Comparison of ENCODE assay signal across 19 mouse cellular contexts in the genomic region with DNA sequence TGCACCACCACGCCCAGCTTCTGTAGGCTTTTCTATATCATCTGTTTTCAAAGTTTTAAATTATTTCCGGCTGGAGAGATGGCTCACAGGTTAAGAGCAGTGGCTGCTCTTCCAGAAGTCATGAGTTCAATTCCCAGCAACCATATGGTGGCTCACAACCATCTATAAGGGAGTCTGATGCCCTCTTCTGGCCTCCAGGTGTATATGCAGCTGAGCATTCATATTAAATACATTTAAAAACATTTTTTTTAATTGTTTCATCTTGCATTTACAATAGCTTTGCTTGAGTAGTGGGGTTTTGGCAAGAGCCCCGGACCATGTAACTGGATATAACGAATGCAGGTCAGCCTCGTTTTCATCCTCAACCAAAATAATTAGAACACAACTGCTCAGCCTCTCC. TPM values are rescaled to one million over a fixed set of nuclear protein-coding genes. Genes with fewer than 3 reads are reported as not detected.
DNase-seq lines count a peak whose midpoint lies in the region; ATAC-seq and TF ChIP-seq lines count a peak whose summit lies in the region.
"Had no signal": no experiment of that assay in that cellular context is flagged by ENCODE, and none has a peak within 500 bp of the region (broad histone marks: within the 10 kb centered on the region; RNA-seq: fewer than 3 reads in every experiment).

No protein-coding gene starts in this region.

- H3K27me3 ChIP-seq in kidney, adult 2 months (replicated peaks; ENCODE audit: control insufficient read depth, insufficient read depth, low read length): no peaks in the 10 kb centered on the region
- H3K27me3 ChIP-seq in midbrain, embryonic 11.5 days (ENCODE audit: control insufficient read depth, insufficient read depth, low read length): no peaks in the 10 kb centered on the region
- no peaks in the 10 kb centered on the region for H3K27me3 ChIP-seq in midbrain, embryonic 16.5 days (ENCODE audit: control insufficient read depth, insufficient read depth, low read depth, low read length)
- H3K27me3 ChIP-seq in MEL (ENCODE audit: control insufficient read depth in 1 of 2, insufficient read depth in 2 of 2, low read length in 2 of 2): no peaks in the 10 kb centered on the region
- no peaks in the 10 kb centered on the region; the same call in 1 of the 2 replicates for H3K27me3 ChIP-seq in splenic B cell, adult 2 months (ENCODE audit: control insufficient read depth, insufficient read depth, low read length, poor library complexity, severe bottlenecking)
- H3K27me3 ChIP-seq: intestine, embryonic 15.5 days; lung, embryonic 15.5 days; neural tube, embryonic 15.5 days; stomach, embryonic 15.5 days had no signal

- no peaks in the 10 kb centered on the region for H3K9me3 ChIP-seq in midbrain, embryonic 11.5 days (ENCODE audit: control insufficient read depth, low read length)
- no peaks in the 10 kb centered on the region for H3K9me3 ChIP-seq in midbrain, embryonic 16.5 days (replicated peaks; ENCODE audit: control insufficient read depth, low read length, poor library complexity, severe bottlenecking)
- no peaks in the 10 kb centered on the region for H3K9me3 ChIP-seq in MEL (replicated peaks; ENCODE audit: insufficient read depth, low read length)
- H3K9me3 ChIP-seq: heart, embryonic 10.5 days; intestine, embryonic 15.5 days; limb, embryonic 10.5 days; lung, embryonic 15.5 days; neural tube, embryonic 15.5 days; stomach, embryonic 15.5 days had no signal

- 97% methylated on average over 5 of the region's 5 CpGs for WGBS in kidney, adult 2 months
- WGBS in midbrain, embryonic 11.5 days: 96% methylated on average over 5 of the region's 5 CpGs
- 97% methylated on average over 5 of the region's 5 CpGs for WGBS in midbrain, embryonic 16.5 days

- no peak overlapping the region for H3K9ac ChIP-seq in midbrain, embryonic 11.5 days (ENCODE audit: low read length)
- H3K9ac ChIP-seq in midbrain, embryonic 16.5 days (ENCODE audit: low read depth, low read length): no peak overlapping the region
- H3K9ac ChIP-seq in MEL (ENCODE audit: control insufficient read depth, low read depth, low read length, poor library complexity, severe bottlenecking): no peak overlapping the region
- H3K9ac ChIP-seq: intestine, embryonic 15.5 days; lung, embryonic 15.5 days; neural tube, embryonic 15.5 days; stomach, embryonic 15.5 days had no signal

- DNase-seq in kidney, adult 2 months: no peak
- DNase-seq in kidney, adult 18-20 months: no peak
- peak; percentile 68 for DNase-seq in midbrain, embryonic 11.5 days (ENCODE audit: low spot score, missing footprints)
- peak; percentile 39 for DNase-seq in MEL (ENCODE audit: low read depth, low spot score)
- DNase-seq in splenic B cell, adult 2 months (ENCODE audit: low read depth, low spot score): peak; percentile 25
- DNase-seq in thymus, postnatal 36 days: no peak
- DNase-seq in left cerebral cortex, postnatal 4 days: no peak
- DNase-seq: cerebellum, postnatal 14 days; gastrocnemius, postnatal 10 days; kidney, postnatal 36 days; thymus, postnatal 25 days had no signal

- peaks cover 2% of the 10 kb centered on the region; the same call in 1 of the 2 replicates for H3K4me1 ChIP-seq in kidney, adult 2 months (ENCODE audit: control insufficient read depth, insufficient read depth, low read length)
- no peaks in the 10 kb centered on the region for H3K4me1 ChIP-seq in midbrain, embryonic 11.5 days (ENCODE audit: control insufficient read depth, insufficient read depth, low read length)
- no peaks in the 10 kb centered on the region for H3K4me1 ChIP-seq in midbrain, embryonic 16.5 days (ENCODE audit: control insufficient read depth, insufficient read depth, low read length)
- H3K4me1 ChIP-seq in MEL (ENCODE audit: control insufficient read depth in 1 of 2, insufficient read depth in 2 of 2, low read length in 2 of 2): peaks cover 6 to 14% of the 10 kb centered on the region in 2 experiments
- H3K4me1 ChIP-seq: limb, embryonic 10.5 days; neural tube, embryonic 15.5 days; stomach, embryonic 15.5 days had no signal

- no peak for ATAC-seq in midbrain, embryonic 11.5 days (ENCODE audit: low FRiP score)
- no peak for ATAC-seq in midbrain, embryonic 16.5 days
- ATAC-seq: forebrain, embryonic 16.5 days; intestine, embryonic 15.5 days had no signal

- intact Hi-C loops in left cerebral cortex, postnatal 4 days (cut with DNase I): no loop called here

- peak; percentile 25; the same call in 1 of the 2 replicates for TF ChIP-seq CTCF in kidney, adult 2 months (conservative IDR thresholded peaks at IDR 0.05; ENCODE audit: insufficient read depth, insufficient read length, low read depth, low read length)
- TF ChIP-seq CTCF in MEL (IDR thresholded peaks at IDR 0.05 in 2 of 3, conservative IDR thresholded peaks at IDR 0.05 in 1 of 3; ENCODE audit: control insufficient read depth in 1 of 3, insufficient read depth in 1 of 3, low read depth in 2 of 3, low read length in 3 of 3, poor library complexity in 1 of 3, severe bottlenecking in 1 of 3): peak; percentile 33 to 61 (median 52)

- H3K4me2 ChIP-seq in midbrain, embryonic 11.5 days: no peak overlapping the region
- no peak overlapping the region for H3K4me2 ChIP-seq in midbrain, embryonic 16.5 days (ENCODE audit: low read length)
- H3K4me2 ChIP-seq: intestine, embryonic 15.5 days; lung, embryonic 15.5 days; neural tube, embryonic 15.5 days; stomach, embryonic 15.5 days had no signal

- TF ChIP-seq POLR2A in kidney, adult 2 months (IDR thresholded peaks at IDR 0.05; ENCODE audit: low read depth, low read length): no peak
- no peak for TF ChIP-seq POLR2A in MEL (IDR thresholded peaks at IDR 0.05; ENCODE audit: control insufficient read depth in 1 of 2, insufficient read depth in 1 of 2, low read depth in 1 of 2, low read length in 2 of 2, poor library complexity in 1 of 2)

- TF ChIP-seq EP300 in MEL (IDR thresholded peaks at IDR 0.05; ENCODE audit: low read depth in 1 of 2, low read length in 2 of 2): no peak

- TF ChIP-seq RAD21 in MEL (IDR thresholded peaks at IDR 0.05; ENCODE audit: low read depth, low read length): peak; percentile 53

- no peaks in the 10 kb centered on the region for H3K79me2 ChIP-seq in MEL (ENCODE audit: control insufficient read depth, insufficient read depth, low read length, poor library complexity)

- peaks cover 1% of the 10 kb centered on the region for H3K36me3 ChIP-seq in kidney, adult 2 months (ENCODE audit: control insufficient read depth, insufficient read depth, low read length)
- peaks cover 6% of the 10 kb centered on the region; the same call in 1 of the 2 replicates for H3K36me3 ChIP-seq in midbrain, embryonic 11.5 days (ENCODE audit: control insufficient read depth, insufficient read depth, low read length)
- peaks cover 6% of the 10 kb centered on the region for H3K36me3 ChIP-seq in midbrain, embryonic 16.5 days (ENCODE audit: control insufficient read depth, insufficient read depth, low read length)
- H3K36me3 ChIP-seq in MEL (ENCODE audit: control insufficient read depth in 1 of 2, insufficient read depth in 2 of 2, low read length in 2 of 2): peaks cover 15 to 18% of the 10 kb centered on the region in 2 experiments
- H3K36me3 ChIP-seq in splenic B cell, adult 2 months (ENCODE audit: control insufficient read depth, insufficient read depth, low read length, poor library complexity, severe bottlenecking): peaks cover 6% of the 10 kb centered on the region
- H3K36me3 ChIP-seq: intestine, embryonic 15.5 days had no signal

- H3K27ac ChIP-seq in kidney, adult 2 months (ENCODE audit: insufficient read depth, low read depth, low read length): no peak overlapping the region
- no peak overlapping the region for H3K27ac ChIP-seq in midbrain, embryonic 11.5 days (ENCODE audit: low read depth, low read length)
- H3K27ac ChIP-seq in midbrain, embryonic 16.5 days (ENCODE audit: low read length): no peak overlapping the region
- H3K27ac ChIP-seq in MEL (ENCODE audit: control insufficient read depth, low read depth, low read length): no peak overlapping the region
- H3K27ac ChIP-seq: heart, embryonic 10.5 days; intestine, embryonic 15.5 days; limb, embryonic 10.5 days; lung, embryonic 15.5 days; neural tube, embryonic 15.5 days; stomach, embryonic 15.5 days had no signal

- no peak overlapping the region for H3K4me3 ChIP-seq in kidney, adult 2 months (ENCODE audit: insufficient read depth, low read depth, low read length)
- H3K4me3 ChIP-seq in midbrain, embryonic 11.5 days (ENCODE audit: low read depth, low read length): no peak overlapping the region
- H3K4me3 ChIP-seq in midbrain, embryonic 16.5 days (ENCODE audit: low read depth, low read length): no peak overlapping the region
- H3K4me3 ChIP-seq in MEL (ENCODE audit: control insufficient read depth in 1 of 2, insufficient read depth in 1 of 2, low read depth in 2 of 2, low read length in 2 of 2): no peak overlapping the region
- H3K4me3 ChIP-seq: heart, embryonic 10.5 days; intestine, embryonic 15.5 days; limb, embryonic 10.5 days; lung, embryonic 15.5 days; neural tube, embryonic 15.5 days; stomach, embryonic 15.5 days had no signal

TF ChIP-seq in MEL, 35 proteins besides CTCF, POLR2A, EP300 and RAD21:
- TF ChIP-seq NRF1 (IDR thresholded peaks at IDR 0.05; ENCODE audit: insufficient read depth, low read depth, low read length, poor library complexity, severe bottlenecking): no peak
- TF ChIP-seq MYB (IDR thresholded peaks at IDR 0.05; ENCODE audit: low read depth, low read length): no peak
- TF ChIP-seq ZNF384 (IDR thresholded peaks at IDR 0.05; ENCODE audit: low read depth, low read length): peak; percentile 63
- peak; percentile 64 for TF ChIP-seq SMC3 (IDR thresholded peaks at IDR 0.05; ENCODE audit: low read depth, low read length)
- no peak for TF ChIP-seq GABPA (IDR thresholded peaks at IDR 0.05; ENCODE audit: low read depth, low read length)
- peak; percentile 52; the same call in 1 of the 2 replicates for TF ChIP-seq ZC3H11A (IDR thresholded peaks at IDR 0.05; ENCODE audit: low read depth, low read length)

RNA-seq across cellular contexts. Expression of a gene that starts 29.8 kb away (rescaled TPM):
- polyA plus RNA-seq in kidney, adult 2 months (2012; rRNA removed): 7.2 and 12.5 TPM in 2 replicates
- 209 and 223 TPM in 2 replicates for polyA plus RNA-seq in midbrain, embryonic 11.5 days (2014; fragmentation: Nextera tagmentation; extraction: Ambion mirVana)
- polyA plus RNA-seq in midbrain, embryonic 16.5 days (2015; fragmentation: Nextera tagmentation; extraction: Ambion mirVana): 222 and 233 TPM in 2 replicates
- 168 and 185 TPM in 2 replicates for total RNA-seq in MEL (2012; rRNA removed)
- polyA plus RNA-seq in MEL (2012; ENCODE audit: insufficient read depth in 1 of 2, insufficient read length in 2 of 2, low read depth in 1 of 2, low replicate concordance in 2 of 2, missing spikeins in 1 of 2): 100 to 1,000 TPM in 1 of 2 experiments, not detected in 1; 214 TPM
- total RNA-seq in left cerebral cortex, postnatal 4 days (2021): 100 to 1,000 TPM; 110 to 114 TPM

RNA-seq across cellular contexts. Expression of a gene that starts 52.2 kb away (rescaled TPM):
- 6.0 and 6.9 TPM in 2 replicates for polyA plus RNA-seq in kidney, adult 2 months (2012; rRNA removed)
- polyA plus RNA-seq in midbrain, embryonic 11.5 days (2014; fragmentation: Nextera tagmentation; extraction: Ambion mirVana): 6.8 and 7.2 TPM in 2 replicates
- polyA plus RNA-seq in midbrain, embryonic 16.5 days (2015; fragmentation: Nextera tagmentation; extraction: Ambion mirVana): 3.8 TPM in 2 replicates
- 2.8 and 2.9 TPM in 2 replicates for total RNA-seq in MEL (2012; rRNA removed)
- 1 to 10 TPM in 1 of 2 experiments, not detected in 1; 4.6 TPM for polyA plus RNA-seq in MEL (2012; ENCODE audit: insufficient read depth in 1 of 2, insufficient read length in 2 of 2, low read depth in 1 of 2, low replicate concordance in 2 of 2, missing spikeins in 1 of 2)
- total RNA-seq in left cerebral cortex, postnatal 4 days (2021): 1 to 10 TPM; 2.6 to 2.9 TPM

Comparison
In these comparisons a context has a peak if more than half of its experiments do, and no peak if none do; other contexts are left out.
1. DNase-seq: peak in midbrain, embryonic 11.5 days (single experiment), MEL (single experiment) and splenic B cell, adult 2 months (single experiment); none in kidney, adult 2 months (single experiment), kidney, adult 18-20 months (single experiment), thymus, postnatal 36 days (0 of 2) and left cerebral cortex, postnatal 4 days (single experiment).